Mouse (Mus musculus): ENCODE measurements around the gene Them7. TPM values are rescaled to one million over a fixed set of nuclear protein-coding genes. Genes with fewer than 3 reads are reported as not detected.

Them7 gene
- total and polyA plus RNA-seq, 2 experiments: 21.8 to 45.9 TPM

GRCm38 (mm10) chr2:105372156-105372555 lies 148.0 kb downstream of the Them7 start:
- WGBS: 96% methylated on average over 6 of the region's 6 CpGs

DNA sequence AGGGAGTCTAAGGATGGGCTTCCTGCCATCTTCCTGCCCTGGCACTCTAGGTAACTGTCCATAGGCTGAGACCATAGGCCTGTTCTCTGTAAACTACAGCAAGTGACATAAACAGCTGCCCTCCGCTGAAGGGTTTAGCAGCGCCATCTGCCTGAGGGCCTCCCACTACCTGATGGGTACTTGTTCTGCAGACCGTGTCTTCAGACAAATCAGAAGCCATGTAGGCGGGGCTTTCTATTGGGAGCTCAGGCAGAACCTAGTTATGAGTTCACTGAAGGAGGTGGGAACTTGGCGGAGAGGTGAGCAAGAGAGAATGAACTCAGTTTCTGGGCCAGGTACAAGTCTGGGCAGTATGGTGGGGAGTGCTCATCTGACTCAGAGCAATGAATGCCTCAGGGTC lies 148.6 kb downstream of the Them7 start:
- Histone ChIP-seq H3K27ac (replicated peaks; ENCODE audit: insufficient read depth, low read depth, low read length) (no peak overlapping the region), H3K9ac (ENCODE audit: low read depth, low read length) (no peak overlapping the region), H3K36me3 (ENCODE audit: control insufficient read depth, insufficient read depth, low read length) (no peaks in the 10 kb centered on the region), H3K4me3 (ENCODE audit: insufficient read depth, low read depth, low read length) (no peak overlapping the region), H3K79me2 (ENCODE audit: control insufficient read depth, insufficient read depth, low read length) (no peaks in the 10 kb centered on the region), H3K27me3 (ENCODE audit: control insufficient read depth, insufficient read depth, low read length) (no peaks in the 10 kb centered on the region), H3K4me1 (ENCODE audit: control insufficient read depth, insufficient read depth, low read length) (no peaks in the 10 kb centered on the region)
- TF ChIP-seq CTCF (IDR thresholded peaks at IDR 0.05; ENCODE audit: low read depth, low read length) (no peak), POLR2A (IDR thresholded peaks at IDR 0.05; ENCODE audit: extremely low read depth, insufficient read depth, low read length) (no peak)
- DNase-seq (ENCODE audit: extremely low read depth, low read depth, low spot score): no peak
- WGBS: 88% methylated on average over 5 of the region's 5 CpGs

More at GRCm38 (mm10) chr2:105372156-105372555, 148.0 kb downstream of the Them7 start:
- Histone ChIP-seq H3K4me1 (ENCODE audit: control insufficient read depth, insufficient read depth, low read length) (no peaks in the 10 kb centered on the region), H3K36me3 (ENCODE audit: control insufficient read depth, insufficient read depth, low read length) (no peaks in the 10 kb centered on the region), H3K9ac (ENCODE audit: low read depth, low read length) (no peak overlapping the region), H3K79me2 (ENCODE audit: control insufficient read depth, insufficient read depth, low read length) (no peaks in the 10 kb centered on the region), H3K27ac (replicated peaks; ENCODE audit: insufficient read depth, low read depth, low read length) (no peak overlapping the region), H3K4me3 (ENCODE audit: insufficient read depth, low read depth, low read length) (no peak overlapping the region), H3K27me3 (ENCODE audit: control insufficient read depth, insufficient read depth, low read length) (no peaks in the 10 kb centered on the region)
- DNase-seq (ENCODE audit: extremely low read depth, low read depth, low spot score): no peak
- TF ChIP-seq POLR2A (IDR thresholded peaks at IDR 0.05; ENCODE audit: extremely low read depth, insufficient read depth, low read length) (no peak), CTCF (IDR thresholded peaks at IDR 0.05; ENCODE audit: low read depth, low read length) (no peak)

GRCm38 (mm10) chr2:105373658-105374057 lies 149.5 kb downstream of the Them7 start:
- TF ChIP-seq CTCF (IDR thresholded peaks at IDR 0.05; ENCODE audit: low read depth, low read length): no peak
- no peak for TF ChIP-seq POLR2A (IDR thresholded peaks at IDR 0.05; ENCODE audit: extremely low read depth, insufficient read depth, low read length)
- H3K4me3 ChIP-seq (ENCODE audit: insufficient read depth, low read depth, low read length): no peak overlapping the region
- H3K4me1 ChIP-seq (ENCODE audit: control insufficient read depth, insufficient read depth, low read length): no peaks in the 10 kb centered on the region
- no peaks in the 10 kb centered on the region for H3K79me2 ChIP-seq (ENCODE audit: control insufficient read depth, insufficient read depth, low read length)
- no peak overlapping the region for H3K9ac ChIP-seq (ENCODE audit: low read depth, low read length)
- no peak for DNase-seq (ENCODE audit: extremely low read depth, low read depth, low spot score)
- H3K27ac ChIP-seq (replicated peaks; ENCODE audit: insufficient read depth, low read depth, low read length): no peak overlapping the region
- no peaks in the 10 kb centered on the region for H3K36me3 ChIP-seq (ENCODE audit: control insufficient read depth, insufficient read depth, low read length)
- WGBS: 83% methylated on average over 11 of the region's 11 CpGs
- no peaks in the 10 kb centered on the region for H3K27me3 ChIP-seq (ENCODE audit: control insufficient read depth, insufficient read depth, low read length)

GRCm38 (mm10) chr2:105375261-105375660 lies 151.1 kb downstream of the Them7 start:
- no peaks in the 10 kb centered on the region for H3K36me3 ChIP-seq (ENCODE audit: control insufficient read depth, insufficient read depth, low read length)
- no peak overlapping the region for H3K9ac ChIP-seq (ENCODE audit: low read depth, low read length)
- no peak for DNase-seq (ENCODE audit: extremely low read depth, low read depth, low spot score)
- no peak overlapping the region for H3K27ac ChIP-seq (replicated peaks; ENCODE audit: insufficient read depth, low read depth, low read length)
- no peaks in the 10 kb centered on the region for H3K27me3 ChIP-seq (ENCODE audit: control insufficient read depth, insufficient read depth, low read length)
- no peak overlapping the region for H3K4me3 ChIP-seq (ENCODE audit: insufficient read depth, low read depth, low read length)
- WGBS: 90% methylated on average over 7 of the region's 7 CpGs
- TF ChIP-seq CTCF (IDR thresholded peaks at IDR 0.05; ENCODE audit: low read depth, low read length) (no peak), POLR2A (IDR thresholded peaks at IDR 0.05; ENCODE audit: extremely low read depth, insufficient read depth, low read length) (no peak)
- no peaks in the 10 kb centered on the region for H3K4me1 ChIP-seq (ENCODE audit: control insufficient read depth, insufficient read depth, low read length)
- no peaks in the 10 kb centered on the region for H3K79me2 ChIP-seq (ENCODE audit: control insufficient read depth, insufficient read depth, low read length)

DNA sequence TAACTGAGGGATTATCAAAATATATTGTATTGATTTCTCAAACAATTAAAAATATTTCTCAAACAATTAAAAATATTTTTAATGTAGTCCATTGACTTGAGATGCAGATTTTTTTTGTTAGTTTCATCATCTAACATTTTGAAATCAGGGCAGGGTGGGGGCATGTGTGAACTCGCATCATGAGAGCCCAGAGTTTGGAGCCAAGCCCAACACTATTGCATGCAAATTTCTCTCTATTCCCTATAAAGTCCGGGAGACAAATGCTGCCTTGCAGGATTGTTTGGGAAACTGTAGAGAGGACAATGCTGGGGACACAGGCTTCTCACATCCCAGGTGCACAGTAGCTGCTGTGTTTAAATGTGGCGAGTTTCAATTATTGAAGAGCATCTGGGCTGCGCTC lies 151.6 kb downstream of the Them7 start:
- DNase-seq (ENCODE audit: extremely low read depth, low read depth, low spot score): no peak
- no peaks in the 10 kb centered on the region for H3K36me3 ChIP-seq (ENCODE audit: control insufficient read depth, insufficient read depth, low read length)

GRCm38 (mm10) chr2:105379682-105380081 lies 155.6 kb downstream of the Them7 start:
- no peak for DNase-seq (ENCODE audit: extremely low read depth, low read depth, low spot score)
- Histone ChIP-seq H3K36me3 (ENCODE audit: control insufficient read depth, insufficient read depth, low read length) (no peaks in the 10 kb centered on the region), H3K27me3 (ENCODE audit: control insufficient read depth, insufficient read depth, low read length) (no peaks in the 10 kb centered on the region), H3K79me2 (ENCODE audit: control insufficient read depth, insufficient read depth, low read length) (no peaks in the 10 kb centered on the region), H3K4me3 (ENCODE audit: insufficient read depth, low read depth, low read length) (no peak overlapping the region), H3K4me1 (ENCODE audit: control insufficient read depth, insufficient read depth, low read length) (no peaks in the 10 kb centered on the region), H3K27ac (replicated peaks; ENCODE audit: insufficient read depth, low read depth, low read length) (no peak overlapping the region), H3K9ac (ENCODE audit: low read depth, low read length) (no peak overlapping the region)
- 100% methylated on average over 1 of the region's 1 CpGs for WGBS
- no peak for TF ChIP-seq POLR2A (IDR thresholded peaks at IDR 0.05; ENCODE audit: extremely low read depth, insufficient read depth, low read length)
- TF ChIP-seq CTCF (IDR thresholded peaks at IDR 0.05; ENCODE audit: low read depth, low read length): no peak

More for the DNA sequence above, 151.6 kb downstream of the Them7 start:
- no peak overlapping the region for H3K9ac ChIP-seq (ENCODE audit: low read depth, low read length)
- no peak overlapping the region for H3K27ac ChIP-seq (replicated peaks; ENCODE audit: insufficient read depth, low read depth, low read length)
- 74% methylated on average over 4 of the region's 4 CpGs for WGBS
- H3K27me3 ChIP-seq (ENCODE audit: control insufficient read depth, insufficient read depth, low read length): no peaks in the 10 kb centered on the region
- no peak for TF ChIP-seq POLR2A (IDR thresholded peaks at IDR 0.05; ENCODE audit: extremely low read depth, insufficient read depth, low read length)
- no peak for TF ChIP-seq CTCF (IDR thresholded peaks at IDR 0.05; ENCODE audit: low read depth, low read length)
- H3K79me2 ChIP-seq (ENCODE audit: control insufficient read depth, insufficient read depth, low read length): no peaks in the 10 kb centered on the region
- H3K4me1 ChIP-seq (ENCODE audit: control insufficient read depth, insufficient read depth, low read length): no peaks in the 10 kb centered on the region
- H3K4me3 ChIP-seq (ENCODE audit: insufficient read depth, low read depth, low read length): no peak overlapping the region

Measured in liver, adult 2 months (tissue).